Mouse (Mus musculus) ovary, adult 18-20 months (tissue): Measurements from ENCODE around the gene Vmn1r224.

Experiments
- DNase-seq: peaks from one replicate; pipeline ENCODE4 v3.0.0; 2022; ENCODE audit warnings: low spot score, mixed read lengths

Vmn1r224 gene

GRCm38 (mm10) chr17:20413846-20414245 is at the start of gene Vmn1r224:
Gene Vmn1r224 (plus strand): TSS chr17:20414146.
- DNase-seq = no peak

- no peak for DNase-seq
Measured at GRCm38 (mm10) chr17:20399105-20399504, 14.8 kb upstream of the Vmn1r224 start.

GRCm38 (mm10) chr17:20439263-20439662 is 25.3 kb downstream of the Vmn1r224 start:
- no peak for DNase-seq

DNA sequence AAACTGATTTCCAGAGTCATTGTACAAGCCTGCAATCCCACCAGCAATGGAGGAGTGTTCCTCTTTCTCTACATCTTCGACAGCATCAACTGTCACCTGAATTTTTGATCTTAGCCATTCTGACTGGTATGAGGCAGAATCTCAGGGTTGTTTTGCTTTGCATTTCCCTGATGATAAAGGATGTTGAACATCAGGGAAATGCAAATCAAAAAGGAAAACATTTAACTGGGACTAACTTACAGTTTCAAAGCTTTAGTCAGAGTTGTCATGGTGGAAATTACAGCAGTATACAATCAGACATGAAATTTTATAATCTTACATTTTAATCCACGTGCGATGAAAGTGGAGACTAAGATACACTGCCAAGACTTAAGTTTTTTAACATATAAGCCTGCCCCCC is 59.4 kb downstream of the Vmn1r224 start:
- no peak for DNase-seq
